Mouse (Mus musculus) testis, adult 2 months (tissue): ENCODE measurements around the gene Kalrn.

Experiments
- CTCF ChIP-seq: fragments of 200-500 bp; IDR thresholded peaks from 2 replicates; pipeline ENCODE4 v1.5.1; 2012; ENCODE audit warnings: low read depth, mild to moderate bottlenecking, inconsistent platforms, low read length, moderate library complexity; ENCODE audit not compliant: control insufficient read depth, insufficient read depth, insufficient replicate concordance
- POLR2A ChIP-seq: fragments of 200-500 bp; IDR thresholded peaks from 2 replicates; pipeline ENCODE4 v1.6.1; 2012; ENCODE audit warnings: low read depth, mild to moderate bottlenecking, inconsistent platforms, low read length, moderate library complexity; ENCODE audit not compliant: control insufficient read depth

- no peak for TF ChIP-seq CTCF
- no peak for TF ChIP-seq POLR2A
Observed at GRCm38 (mm10) chr16:34163086-34163485, 410.2 kb downstream of the Kalrn start.
